Mouse (Mus musculus) intestine, embryonic 16.5 days (tissue): ENCODE measurements at regions not wholly inside any gene's neighbourhood (a gene's known extent, or its start where the extent isn't known, plus 50 kb on each side); places are given as distances from the start of the nearest gene placed in this dataset.

ENCODE experiments used
- ATAC-seq: fragments of 200-750 bp; cut with Nextera tagmentation; 2 replicates; pipeline ENCODE4 v1.8.0; 2017; ENCODE audit warnings: moderate TSS enrichment, moderate library complexity
- H3K27ac ChIP-seq: fragments of 300-500 bp; sonication (generic); 2 replicates; pipeline ENCODE4 v1.5.1; 2014; ENCODE audit warnings: mild to moderate bottlenecking, low read length
- H3K27me3 ChIP-seq: fragments of 300-500 bp; sonication (generic); replicated peaks from 2 replicates; pipeline ENCODE4 v1.6.1; 2014; ENCODE audit warnings: low read length, control low read depth, mixed read lengths; ENCODE audit not compliant: control insufficient read depth, insufficient read depth
- H3K36me3 ChIP-seq: fragments of 300-500 bp; sonication (generic); 2 replicates; pipeline ENCODE4 v1.6.1; 2014; ENCODE audit warnings: low read length, control low read depth; ENCODE audit not compliant: control insufficient read depth, insufficient read depth
- H3K4me1 ChIP-seq: fragments of 300-500 bp; sonication (generic); 2 replicates; pipeline ENCODE4 v1.6.1; 2014; ENCODE audit warnings: low read length, control low read depth, mixed read lengths; ENCODE audit not compliant: control insufficient read depth, insufficient read depth
- H3K4me2 ChIP-seq: fragments of 300-500 bp; sonication (generic); 2 replicates; pipeline ENCODE4 v1.6.1; 2014; ENCODE audit warnings: low read depth, low read length, control low read depth
- H3K4me3 ChIP-seq: fragments of 300-500 bp; sonication (generic); 2 replicates; pipeline ENCODE4 v1.5.1; 2014; ENCODE audit warnings: mild to moderate bottlenecking, low read length
- H3K9ac ChIP-seq: fragments of 300-500 bp; sonication (generic); 2 replicates; pipeline ENCODE4 v1.6.1; 2014; ENCODE audit warnings: low read depth, low read length
- H3K9me3 ChIP-seq: fragments of 300-500 bp; sonication (generic); 2 replicates; pipeline ENCODE4 v1.6.1; 2016; ENCODE audit warnings: low read length, control low read depth; ENCODE audit not compliant: control insufficient read depth
- WGBS: fragments of 180-500 bp; shearing (Covaris S2); extraction: QIAGEN DNeasy Blood & Tissue Kit; methylation state at CpG from one replicate; pipeline ENCODE4 v1.1.7; 2014; 5-methylcytosine and 5-hydroxymethylcytosine counted together

GRCm38 (mm10) chr3:101713669-101714068, 109.2 kb upstream of the Atp1a1 start:
- Histone ChIP-seq H3K9me3 (no peaks in the 10 kb centered on the region), H3K9ac (no peak overlapping the region), H3K4me3 (no peak overlapping the region), H3K4me2 (0 out of 2 replicates have a peak overlapping the region, but pooled peaks have one; percentile 23), H3K27me3 (no peaks in the 10 kb centered on the region), H3K36me3 (no peaks in the 10 kb centered on the region), H3K4me1 (peaks cover 40% of the 10 kb centered on the region), H3K27ac (no peak overlapping the region)
- WGBS = 63% methylated on average over 11 of the region's 11 CpGs
- ATAC-seq = no peak

GRCm38 (mm10) chr3:101713138-101713638, 108.7 kb upstream of the Atp1a1 start:
- Histone ChIP-seq H3K36me3 (no peaks in the 10 kb centered on the region), H3K4me1 (peaks cover 40% of the 10 kb centered on the region), H3K4me3 (no peak overlapping the region), H3K27me3 (no peaks in the 10 kb centered on the region), H3K9ac (peak overlapping the region; percentile 44), H3K4me2 (peak overlapping the region; percentile 23; the same call in 1 of the 2 replicates), H3K9me3 (no peaks in the 10 kb centered on the region), H3K27ac (peak overlapping the region; percentile 60)
- no peak for ATAC-seq
- 27% methylated on average over 11 of the region's 11 CpGs for WGBS

- Histone ChIP-seq H3K4me1 (peaks cover 40% of the 10 kb centered on the region), H3K9ac (no peak overlapping the region), H3K27me3 (no peaks in the 10 kb centered on the region), H3K36me3 (no peaks in the 10 kb centered on the region), H3K9me3 (no peaks in the 10 kb centered on the region), H3K4me3 (no peak overlapping the region), H3K4me2 (no peak overlapping the region), H3K27ac (peak overlapping the region; percentile 60; the same call in 1 of the 2 replicates)
- ATAC-seq = no peak
- 81% methylated on average over 14 of the region's 14 CpGs for WGBS
Measured at GRCm38 (mm10) chr3:101712666-101713065, 108.2 kb upstream of the Atp1a1 start.

GRCm38 (mm10) chr3:101711594-101712171, 107.2 kb upstream of the Atp1a1 start:
- Histone ChIP-seq H3K9me3 (no peaks in the 10 kb centered on the region), H3K27me3 (no peaks in the 10 kb centered on the region), H3K36me3 (no peaks in the 10 kb centered on the region), H3K27ac (peak overlapping the region; percentile 68), H3K4me2 (peak overlapping the region; percentile 38), H3K4me1 (peaks cover 40% of the 10 kb centered on the region), H3K9ac (peak overlapping the region; percentile 52), H3K4me3 (no peak overlapping the region)
- WGBS = 10% methylated on average over 11 of the region's 11 CpGs
- peak; percentile 73 for ATAC-seq

- 57% methylated on average over 12 of the region's 12 CpGs for WGBS
- Histone ChIP-seq H3K9me3 (no peaks in the 10 kb centered on the region), H3K9ac (peak overlapping the region; percentile 20; the same call in 1 of the 2 replicates), H3K4me1 (peaks cover 39% of the 10 kb centered on the region), H3K36me3 (no peaks in the 10 kb centered on the region), H3K27ac (peak overlapping the region; percentile 90), H3K4me3 (no peak overlapping the region), H3K4me2 (no peak overlapping the region), H3K27me3 (no peaks in the 10 kb centered on the region)
- ATAC-seq = peak; percentile 90
Measured at GRCm38 (mm10) chr3:101709379-101709970, 105.0 kb upstream of the Atp1a1 start.

GRCm38 (mm10) chr3:101708821-101709220, 104.3 kb upstream of the Atp1a1 start:
- Histone ChIP-seq H3K9ac (0 out of 2 replicates have a peak overlapping the region, but pooled peaks have one; percentile 41), H3K4me3 (no peak overlapping the region), H3K9me3 (no peaks in the 10 kb centered on the region), H3K27ac (peak overlapping the region; percentile 73), H3K4me1 (peaks cover 36% of the 10 kb centered on the region), H3K27me3 (no peaks in the 10 kb centered on the region), H3K4me2 (no peak overlapping the region), H3K36me3 (no peaks in the 10 kb centered on the region)
- ATAC-seq = no peak
- 69% methylated on average over 8 of the region's 8 CpGs for WGBS

GRCm38 (mm10) chr3:101704919-101705318, 100.4 kb upstream of the Atp1a1 start:
- H3K9me3 ChIP-seq = no peaks in the 10 kb centered on the region
- WGBS = 60% methylated on average over 9 of the region's 9 CpGs
- ATAC-seq = no peak
- no peaks in the 10 kb centered on the region for H3K36me3 ChIP-seq
- no peak overlapping the region for H3K4me2 ChIP-seq
- no peak overlapping the region for H3K27ac ChIP-seq
- H3K27me3 ChIP-seq = no peaks in the 10 kb centered on the region
- H3K9ac ChIP-seq = no peak overlapping the region
- H3K4me3 ChIP-seq = no peak overlapping the region
- H3K4me1 ChIP-seq = peaks cover 21% of the 10 kb centered on the region

- Histone ChIP-seq H3K27ac (no peak overlapping the region), H3K4me3 (no peak overlapping the region)
- WGBS = 92% methylated on average over 5 of the region's 5 CpGs
Measured at GRCm38 (mm10) chr3:101704326-101704725, 99.8 kb upstream of the Atp1a1 start.

GRCm38 (mm10) chr3:101701763-101702173, 97.3 kb upstream of the Atp1a1 start:
- Histone ChIP-seq H3K36me3 (no peaks in the 10 kb centered on the region), H3K4me1 (peaks cover 14% of the 10 kb centered on the region), H3K9ac (no peak overlapping the region), H3K4me3 (no peak overlapping the region), H3K27me3 (no peaks in the 10 kb centered on the region), H3K4me2 (no peak overlapping the region), H3K27ac (peak overlapping the region; percentile 56; the same call in 1 of the 2 replicates), H3K9me3 (no peaks in the 10 kb centered on the region)
- WGBS = 32% methylated on average over 1 of the region's 1 CpGs
- ATAC-seq = peak; percentile 82

More at GRCm38 (mm10) chr3:101704326-101704725, 99.8 kb upstream of the Atp1a1 start:
- no peaks in the 10 kb centered on the region for H3K36me3 ChIP-seq
- ATAC-seq = no peak
- peaks cover 17% of the 10 kb centered on the region for H3K4me1 ChIP-seq
- H3K27me3 ChIP-seq = no peaks in the 10 kb centered on the region
- H3K9me3 ChIP-seq = no peaks in the 10 kb centered on the region
- no peak overlapping the region for H3K4me2 ChIP-seq
- no peak overlapping the region for H3K9ac ChIP-seq
